Mouse (Mus musculus): Measurements from ENCODE around the gene Olfr1189. TPM values are rescaled to one million over a fixed set of nuclear protein-coding genes. Genes with fewer than 3 reads are reported as not detected.
"Not testable (repeated sequence)": the region's sequence is repeated elsewhere in the genome, so short reads cannot be mapped to it uniquely, and the experiment has no call there.

Gene Olfr1189
- not detected for polyA plus RNA-seq (2017; shearing (Covaris generic))

GRCm38 (mm10) chr2:88586154-88586553 lies at the start of gene Olfr1189:
Gene Olfr1189 (plus strand): TSS chr2:88586454.
- ATAC-seq: no peak

- no peak for ATAC-seq
Measured at GRCm38 (mm10) chr2:88556635-88557034, 29.6 kb upstream of the Olfr1189 start, which contains the start of gene Olfr1188. Gene Olfr1188 (plus strand): TSS chr2:88556935.

GRCm38 (mm10) chr2:88572696-88573095 lies 13.6 kb upstream of the Olfr1189 start:
- ATAC-seq: not testable (repeated sequence)

GRCm38 (mm10) chr2:88640242-88640641 lies 54.0 kb downstream of the Olfr1189 start, which contains the start of gene Olfr1191-ps1:
Gene Olfr1191-ps1 (plus strand): TSS chr2:88640542.
- ATAC-seq: not testable (repeated sequence)

Other genes with a start within 250 kb of the Olfr1189 start
- not detected for gene Olfr1176, start 249.7 kb upstream of the Olfr1189 start, polyA plus RNA-seq (2017; shearing (Covaris generic))
- gene Olfr1177-ps, start 240.0 kb upstream of the Olfr1189 start, polyA plus RNA-seq (2017; shearing (Covaris generic)): not detected
- not detected for gene Olfr1178, start 199.4 kb upstream of the Olfr1189 start, polyA plus RNA-seq (2017; shearing (Covaris generic))
- gene Olfr1179, start 180.0 kb upstream of the Olfr1189 start, polyA plus RNA-seq (2017; shearing (Covaris generic)): not detected
- not detected for gene Olfr1180, start 167.3 kb upstream of the Olfr1189 start, polyA plus RNA-seq (2017; shearing (Covaris generic))
- not detected for gene Olfr1181, start 160.3 kb upstream of the Olfr1189 start, polyA plus RNA-seq (2017; shearing (Covaris generic))
- gene Gm13757, start 137.3 kb upstream of the Olfr1189 start, polyA plus RNA-seq (2017; shearing (Covaris generic)): under 1 TPM in 1 of 2 experiments, not detected in 1; 0.21 TPM
- not detected for gene Olfr1183, start 131.6 kb upstream of the Olfr1189 start, polyA plus RNA-seq (2017; shearing (Covaris generic))
- gene Olfr1184, start 102.9 kb upstream of the Olfr1189 start, polyA plus RNA-seq (2017; shearing (Covaris generic)): not detected
- under 1 TPM in 1 of 2 experiments, not detected in 1; 0.16 TPM for gene Olfr1185-ps1, start 93.1 kb upstream of the Olfr1189 start, polyA plus RNA-seq (2017; shearing (Covaris generic))
- not detected for gene Olfr1186, start 67.9 kb upstream of the Olfr1189 start, polyA plus RNA-seq (2017; shearing (Covaris generic))
- not detected for gene Olfr1188, start 29.5 kb upstream of the Olfr1189 start, polyA plus RNA-seq (2017; shearing (Covaris generic))
- not detected for gene Olfr1191-ps1, start 54.1 kb downstream of the Olfr1189 start, polyA plus RNA-seq (2017; shearing (Covaris generic))
- gene Olfr1192-ps1, start 62.1 kb downstream of the Olfr1189 start, polyA plus RNA-seq (2017; shearing (Covaris generic)): not detected
- gene Olfr1193, start 89.2 kb downstream of the Olfr1189 start, polyA plus RNA-seq (2017; shearing (Covaris generic)): not detected
- gene Olfr1195, start 102.7 kb downstream of the Olfr1189 start, polyA plus RNA-seq (2017; shearing (Covaris generic)): under 1 TPM in 1 of 2 experiments, not detected in 1; 0.17 TPM
- not detected for gene Olfr1196, start 118.1 kb downstream of the Olfr1189 start, polyA plus RNA-seq (2017; shearing (Covaris generic))
- gene Olfr1197, start 145.9 kb downstream of the Olfr1189 start, polyA plus RNA-seq (2017; shearing (Covaris generic)): not detected
- not detected for gene Olfr1198, start 164.9 kb downstream of the Olfr1189 start, polyA plus RNA-seq (2017; shearing (Covaris generic))
- not detected for gene Olfr1199, start 174.0 kb downstream of the Olfr1189 start, polyA plus RNA-seq (2017; shearing (Covaris generic))
- not detected for gene Olfr1200, start 184.0 kb downstream of the Olfr1189 start, polyA plus RNA-seq (2017; shearing (Covaris generic))
- not detected for gene Olfr1201, start 206.6 kb downstream of the Olfr1189 start, polyA plus RNA-seq (2017; shearing (Covaris generic))
- not detected for gene Olfr1202, start 228.0 kb downstream of the Olfr1189 start, polyA plus RNA-seq (2017; shearing (Covaris generic))
- gene Olfr1205, start 243.3 kb downstream of the Olfr1189 start, polyA plus RNA-seq (2017; shearing (Covaris generic)): under 1 TPM in 1 of 2 experiments, not detected in 1; 0.07 TPM